Mouse (Mus musculus): ENCODE data around the gene Sox1.

- TF ChIP-seq CTCF (IDR thresholded peaks at IDR 0.05; ENCODE audit: extremely low read depth, insufficient read depth, insufficient read length, insufficient replicate concordance) (no peak), POLR2A (IDR thresholded peaks at IDR 0.05; ENCODE audit: low read depth, low read length) (no peak)
Observed at GRCm38 (mm10) chr8:12384996-12385685, 10.0 kb upstream of the Sox1 start.
